10 mouse cellular contexts compared by ENCODE assay signal in genomic region chr2:152144501-152144900, GRCm38 (mm10). TPM values are rescaled to one million over a fixed set of nuclear protein-coding genes. Genes with fewer than 3 reads are reported as not detected.
A peak's percentile ranks its signal among the peaks of the same experiment; 100 is the strongest.
DNase-seq lines count a peak whose midpoint lies in the region; ATAC-seq and TF ChIP-seq lines count a peak whose summit lies in the region.
"Had no signal": no experiment of that assay in that cellular context is flagged by ENCODE, and none has a peak within 500 bp of the region (broad histone marks: within the 10 kb centered on the region; RNA-seq: fewer than 3 reads in every experiment).

No protein-coding gene starts in this region.

- peaks cover 25% of the 10 kb centered on the region; the same call in 1 of the 2 replicates for H3K4me1 ChIP-seq in kidney, postnatal 0 days (replicated peaks; ENCODE audit: insufficient read depth, low read length)
- H3K4me1 ChIP-seq in embryonic facial prominence, embryonic 13.5 days = peaks cover 34% of the 10 kb centered on the region
- peaks cover 13% of the 10 kb centered on the region for H3K4me1 ChIP-seq in heart, postnatal 0 days (ENCODE audit: control insufficient read depth, insufficient read depth)
- peaks cover 53% of the 10 kb centered on the region for H3K4me1 ChIP-seq in neural tube, embryonic 12.5 days

- 65% methylated on average over 5 of the region's 5 CpGs for WGBS in kidney, postnatal 0 days
- 54% methylated on average over 5 of the region's 5 CpGs for WGBS in embryonic facial prominence, embryonic 13.5 days
- WGBS in heart, postnatal 0 days = 61% methylated on average over 5 of the region's 5 CpGs
- WGBS in neural tube, embryonic 12.5 days = 60% methylated on average over 5 of the region's 5 CpGs

- TF ChIP-seq EP300 in heart, postnatal 0 days (IDR thresholded peaks at IDR 0.05; ENCODE audit: low read depth) = no peak

- H3K9ac ChIP-seq in kidney, postnatal 0 days (ENCODE audit: low read depth, low read length) = no peak overlapping the region
- no peak overlapping the region for H3K9ac ChIP-seq in embryonic facial prominence, embryonic 13.5 days
- H3K9ac ChIP-seq in heart, postnatal 0 days (replicated peaks; ENCODE audit: low read depth, low read length) = peak overlapping the region; percentile 68
- 0 out of 2 replicates have a peak overlapping the region, but pooled peaks have one; percentile 61 for H3K9ac ChIP-seq in neural tube, embryonic 12.5 days

- H3K4me2 ChIP-seq in kidney, postnatal 0 days (ENCODE audit: low read length) = peak overlapping the region; percentile 81
- peak overlapping the region; percentile 89; the same call in 1 of the 2 replicates for H3K4me2 ChIP-seq in embryonic facial prominence, embryonic 13.5 days
- H3K4me2 ChIP-seq in heart, postnatal 0 days (ENCODE audit: low read depth, low read length) = peak overlapping the region; percentile 69
- H3K4me2 ChIP-seq in neural tube, embryonic 12.5 days (replicated peaks) = peak overlapping the region; percentile 92

- H3K27me3 ChIP-seq in kidney, postnatal 0 days (ENCODE audit: insufficient read depth, low read length) = peaks cover 18% of the 10 kb centered on the region; the same call in 1 of the 2 replicates
- peaks cover 71% of the 10 kb centered on the region for H3K27me3 ChIP-seq in embryonic facial prominence, embryonic 13.5 days
- peaks cover 67% of the 10 kb centered on the region for H3K27me3 ChIP-seq in heart, postnatal 0 days (ENCODE audit: control insufficient read depth, insufficient read depth, low read length)
- peaks cover 11% of the 10 kb centered on the region for H3K27me3 ChIP-seq in neural tube, embryonic 12.5 days (replicated peaks)

- H3K4me3 ChIP-seq in kidney, postnatal 0 days (replicated peaks; ENCODE audit: low read depth, low read length) = peak overlapping the region; percentile 40
- peak overlapping the region; percentile 52 for H3K4me3 ChIP-seq in embryonic facial prominence, embryonic 13.5 days
- H3K4me3 ChIP-seq in heart, postnatal 0 days (ENCODE audit: low read depth, low read length) = peak overlapping the region; percentile 63
- peak overlapping the region; percentile 54 for H3K4me3 ChIP-seq in neural tube, embryonic 12.5 days

- ATAC-seq in kidney, postnatal 0 days (replicated peaks; ENCODE audit: low FRiP score, low read depth) = no peak
- no peak for ATAC-seq in embryonic facial prominence, embryonic 13.5 days (ENCODE audit: insufficient number of reproducible peaks, insufficient read depth, low FRiP score, low TSS enrichment, low read depth)
- ATAC-seq in heart, postnatal 0 days (ENCODE audit: insufficient read depth, low read depth) = no peak
- ATAC-seq in neural tube, embryonic 12.5 days (ENCODE audit: low FRiP score, low read depth) = no peak
- ATAC-seq: Patski had no signal

- H3K27ac ChIP-seq in kidney, postnatal 0 days = no peak overlapping the region
- no peak overlapping the region for H3K27ac ChIP-seq in embryonic facial prominence, embryonic 13.5 days
- no peak overlapping the region for H3K27ac ChIP-seq in heart, postnatal 0 days (ENCODE audit: low read depth)
- H3K27ac ChIP-seq in neural tube, embryonic 12.5 days = no peak overlapping the region

- DNase-seq in kidney, postnatal 0 days (ENCODE audit: low spot score) = no peak
- no peak for DNase-seq in kidney, postnatal 36 days
- no peak for DNase-seq in heart, postnatal 0 days (ENCODE audit: low spot score)
- no peak for DNase-seq in spleen, postnatal 14 days (ENCODE audit: low spot score in 2 of 2)
- DNase-seq in cerebellum, adult 11-12 months = no peak
- DNase-seq: lung, adult 2 months; thymus, adult 18-20 months had no signal

- no peaks in the 10 kb centered on the region for H3K36me3 ChIP-seq in kidney, postnatal 0 days (ENCODE audit: insufficient read depth, low read length)
- H3K36me3 ChIP-seq in embryonic facial prominence, embryonic 13.5 days = no peaks in the 10 kb centered on the region
- H3K36me3 ChIP-seq in heart, postnatal 0 days (replicated peaks; ENCODE audit: control insufficient read depth, insufficient read depth, low read length) = no peaks in the 10 kb centered on the region
- H3K36me3 ChIP-seq in neural tube, embryonic 12.5 days = no peaks in the 10 kb centered on the region

- TF ChIP-seq CTCF in kidney, postnatal 0 days (IDR thresholded peaks at IDR 0.05; ENCODE audit: low read depth) = no peak
- TF ChIP-seq CTCF in heart, postnatal 0 days (IDR thresholded peaks at IDR 0.05; ENCODE audit: low read depth) = no peak

- no peaks in the 10 kb centered on the region for H3K9me3 ChIP-seq in kidney, postnatal 0 days (replicated peaks; ENCODE audit: low read length)
- H3K9me3 ChIP-seq in embryonic facial prominence, embryonic 13.5 days = no peaks in the 10 kb centered on the region
- no peaks in the 10 kb centered on the region for H3K9me3 ChIP-seq in heart, postnatal 0 days (replicated peaks; ENCODE audit: control insufficient read depth, low read length)
- no peaks in the 10 kb centered on the region for H3K9me3 ChIP-seq in neural tube, embryonic 12.5 days

RNA-seq across cellular contexts. Expression of gene Tcf15, which starts 1.1 kb away (rescaled TPM):
- polyA plus RNA-seq in kidney, postnatal 0 days (2015; fragmentation: Nextera tagmentation; extraction: Ambion mirVana) = 12.2 and 15.5 TPM in 2 replicates
- 3.7 and 4.1 TPM in 2 replicates for polyA plus RNA-seq in embryonic facial prominence, embryonic 13.5 days (2015; fragmentation: Nextera tagmentation; extraction: Ambion mirVana)
- total RNA-seq in heart, postnatal 0 days (2014; rRNA removed; ENCODE audit: low replicate concordance) = 32.5 and 36.8 TPM in 2 replicates
- 23.0 and 23.2 TPM in 2 replicates for polyA plus RNA-seq in heart, postnatal 0 days (2015; fragmentation: Nextera tagmentation; extraction: Ambion mirVana)
- polyA plus RNA-seq in neural tube, embryonic 12.5 days (2016; fragmentation: Nextera tagmentation; extraction: Ambion mirVana) = 22.6 and 26.3 TPM in 2 replicates
- polyA plus RNA-seq: Patski had no signal

RNA-seq across cellular contexts. Expression of gene Srxn1, which starts 39.2 kb away (rescaled TPM):
- polyA plus RNA-seq in kidney, postnatal 0 days (2015; fragmentation: Nextera tagmentation; extraction: Ambion mirVana) = 19.7 and 20.3 TPM in 2 replicates
- 9.7 and 10.6 TPM in 2 replicates for polyA plus RNA-seq in embryonic facial prominence, embryonic 13.5 days (2015; fragmentation: Nextera tagmentation; extraction: Ambion mirVana)
- total RNA-seq in heart, postnatal 0 days (2014; rRNA removed; ENCODE audit: low replicate concordance) = 10.9 and 13.7 TPM in 2 replicates
- polyA plus RNA-seq in heart, postnatal 0 days (2015; fragmentation: Nextera tagmentation; extraction: Ambion mirVana) = 9.5 and 10.2 TPM in 2 replicates
- 19.5 and 20.2 TPM in 2 replicates for polyA plus RNA-seq in neural tube, embryonic 12.5 days (2016; fragmentation: Nextera tagmentation; extraction: Ambion mirVana)

Comparison
In these comparisons a context has a peak if more than half of its experiments do, and no peak if none do; other contexts are left out.
1. H3K9ac ChIP-seq: peak in heart, postnatal 0 days (single experiment) and neural tube, embryonic 12.5 days (single experiment); none in kidney, postnatal 0 days (single experiment) and embryonic facial prominence, embryonic 13.5 days (single experiment).
2. Peak in every context shown above with its lines, with median percentiles within 50 percentile points of each other: H3K4me2 ChIP-seq and H3K4me3 ChIP-seq.